ENCODE assay signal across 11 mouse cellular contexts in the genomic region with DNA sequence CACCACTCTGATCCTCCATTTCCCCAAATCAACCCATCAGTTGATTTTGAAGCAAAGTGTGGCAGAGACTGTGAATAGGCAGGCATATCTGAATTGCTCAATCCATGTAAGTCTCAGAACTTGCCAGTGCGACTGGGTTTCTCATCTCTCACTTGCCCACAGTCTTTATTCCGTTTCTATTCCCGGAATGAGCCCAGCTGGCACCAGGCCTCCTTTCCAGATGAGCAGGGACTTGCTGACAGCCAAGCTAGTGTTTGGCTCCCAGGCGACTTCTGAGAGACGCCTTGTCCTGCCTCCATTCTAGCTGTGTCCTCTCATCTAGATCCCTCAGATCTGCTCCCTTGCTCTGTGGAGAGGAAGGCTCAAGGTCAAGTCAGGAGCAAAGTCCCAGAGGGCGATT. TPM values are rescaled to one million over a fixed set of nuclear protein-coding genes. Genes with fewer than 3 reads are reported as not detected.
A peak's percentile ranks its signal among the peaks of the same experiment; 100 is the strongest.
DNase-seq lines count a peak whose midpoint lies in the region; ATAC-seq lines count a peak whose summit lies in the region.
"Had no signal": no experiment of that assay in that cellular context is flagged by ENCODE, and none has a peak within 500 bp of the region (broad histone marks: within the 10 kb centered on the region; RNA-seq: fewer than 3 reads in every experiment).

No protein-coding gene starts in this region.

- H3K27ac ChIP-seq in kidney, embryonic 15.5 days: no peak overlapping the region
- H3K27ac ChIP-seq: liver, embryonic 14.5 days had no signal

- no peaks in the 10 kb centered on the region for H3K27me3 ChIP-seq in kidney, embryonic 15.5 days

- 0 out of 2 replicates have a peak, but pooled peaks cover 4% of the 10 kb centered on the region for H3K9me3 ChIP-seq in kidney, embryonic 15.5 days (replicated peaks)

- peak; percentile 46 for DNase-seq in adrenal gland, postnatal 10 days
- DNase-seq in adrenal gland, adult 8-10 months: no peak
- peak; percentile 28 for DNase-seq in cerebellum, adult 9-11 months
- peak; percentile 67 to 70 for DNase-seq in heart, postnatal 10 days
- peak; percentile 79 to 85 for DNase-seq in left cerebral cortex, postnatal 14 days (ENCODE audit: low spot score in 2 of 2)
- no peak for DNase-seq in thymus, postnatal 25 days
- no peak for DNase-seq in spleen, postnatal 36 days (ENCODE audit: low spot score in 2 of 2)

- intact Hi-C loops in heart, postnatal 10 days (cut with DNase I): no loop called here
- intact Hi-C loops in left cerebral cortex, postnatal 14 days (cut with DNase I): no loop called here

- H3K4me1 ChIP-seq in kidney, embryonic 15.5 days: 0 out of 2 replicates have a peak, but pooled peaks cover 5% of the 10 kb centered on the region

- H3K4me2 ChIP-seq in kidney, embryonic 15.5 days: no peak overlapping the region

- H3K9ac ChIP-seq in kidney, embryonic 15.5 days: no peak overlapping the region
- H3K9ac ChIP-seq: liver, embryonic 14.5 days had no signal

- 76% methylated on average over 6 of the region's 6 CpGs for WGBS in kidney, embryonic 15.5 days

- H3K4me3 ChIP-seq in kidney, embryonic 15.5 days (replicated peaks): no peak overlapping the region

- no peaks in the 10 kb centered on the region for H3K36me3 ChIP-seq in kidney, embryonic 15.5 days

- no peak for ATAC-seq in kidney, embryonic 15.5 days (replicated peaks; ENCODE audit: low FRiP score)

RNA-seq across cellular contexts. Expression of a gene that starts 11.9 kb away (rescaled TPM):
- not detected for total RNA-seq in adrenal gland, postnatal 10 days (2021)
- total RNA-seq in adrenal gland, adult 8-10 months (2022): not detected
- not detected for total RNA-seq in heart, postnatal 10 days (2021)
- not detected for total RNA-seq in left cerebral cortex, postnatal 14 days (2021)
- not detected in 2 replicates for polyA plus RNA-seq in kidney, embryonic 15.5 days (2015; fragmentation: Nextera tagmentation; extraction: Ambion mirVana)
- total RNA-seq: hematopoietic stem cell, adult 5-6 weeks had no signal
- polyA plus RNA-seq: liver, embryonic 14.5 days; stomach, embryonic 16.5 days had no signal

RNA-seq across cellular contexts. Expression of a gene that starts 33.7 kb away (rescaled TPM):
- total RNA-seq in adrenal gland, postnatal 10 days (2021): 100 to 1,000 TPM; 189 to 196 TPM
- total RNA-seq in adrenal gland, adult 8-10 months (2022): 100 to 1,000 TPM; 162 to 238 (median 209) TPM
- 100 to 1,000 TPM; 147 to 160 TPM for total RNA-seq in heart, postnatal 10 days (2021)
- total RNA-seq in left cerebral cortex, postnatal 14 days (2021): 10 to 100 TPM; 74.5 to 76.6 TPM
- polyA plus RNA-seq in kidney, embryonic 15.5 days (2015; fragmentation: Nextera tagmentation; extraction: Ambion mirVana): 78.1 and 90.8 TPM in 2 replicates

Comparison
In these comparisons a context has a peak if more than half of its experiments do, and no peak if none do; other contexts are left out.
1. DNase-seq: peak in adrenal gland, postnatal 10 days (single experiment), cerebellum, adult 9-11 months (single experiment), heart, postnatal 10 days (2 of 2) and left cerebral cortex, postnatal 14 days (2 of 2); none in adrenal gland, adult 8-10 months (single experiment), thymus, postnatal 25 days (single experiment) and spleen, postnatal 36 days (0 of 2).